Mouse (Mus musculus) midbrain, postnatal 0 days (tissue): Measurements from ENCODE around the gene Tenm4. TPM values are rescaled to one million over a fixed set of nuclear protein-coding genes. Genes with fewer than 3 reads are reported as not detected.

ENCODE experiments used
- ATAC-seq: fragments of 200-750 bp; cut with Nextera tagmentation; 2 replicates; pipeline ENCODE4 v1.8.0; 2017; ENCODE audit warnings: moderate number of reproducible peaks, mild to moderate bottlenecking, moderate TSS enrichment, moderate library complexity; ENCODE audit not compliant: low FRiP score
- DNase-seq: peaks from one replicate; pipeline ENCODE4 v3.0.0-alpha.2; 2015; ENCODE audit warnings: low spot score
- H3K27ac ChIP-seq: fragments of 300-500 bp; sonication (generic); 2 replicates; pipeline ENCODE4 v1.5.1; 2014; ENCODE audit warnings: low read depth, mild to moderate bottlenecking, low read length, mixed read lengths
- H3K27me3 ChIP-seq: fragments of 300-500 bp; sonication (generic); 2 replicates; pipeline ENCODE4 v1.6.1; 2014; ENCODE audit warnings: low read length, control low read depth, mixed read lengths; ENCODE audit not compliant: insufficient read depth
- H3K36me3 ChIP-seq: fragments of 300-500 bp; sonication (generic); 2 replicates; pipeline ENCODE4 v1.6.1; 2014; ENCODE audit warnings: low read length, control low read depth, mixed read lengths; ENCODE audit not compliant: insufficient read depth
- H3K4me1 ChIP-seq: fragments of 300-500 bp; sonication (generic); 2 replicates; pipeline ENCODE4 v1.6.1; 2014; ENCODE audit warnings: mild to moderate bottlenecking, control low read depth, antibody characterized with exemption, low read length, mixed read lengths; ENCODE audit not compliant: insufficient read depth
- H3K4me2 ChIP-seq: fragments of 300-500 bp; sonication (generic); 2 replicates; pipeline ENCODE4 v1.6.1; 2014; ENCODE audit warnings: low read depth, mild to moderate bottlenecking, low read length, mixed read lengths; ENCODE audit not compliant: poor library complexity, severe bottlenecking
- H3K4me3 ChIP-seq: fragments of 300-500 bp; sonication (generic); 2 replicates; pipeline ENCODE4 v1.5.1; 2014; ENCODE audit warnings: low read depth, mild to moderate bottlenecking, low read length, moderate library complexity
- H3K9ac ChIP-seq: fragments of 300-500 bp; sonication (generic); replicated peaks from 2 replicates; pipeline ENCODE4 v1.6.1; 2014; ENCODE audit warnings: mild to moderate bottlenecking, low read length, moderate library complexity, mixed read lengths; ENCODE audit not compliant: poor library complexity, severe bottlenecking
- H3K9me3 ChIP-seq: fragments of 300-500 bp; sonication (generic); 2 replicates; pipeline ENCODE4 v1.6.1; 2016; ENCODE audit warnings: low read length, control low read depth
- CTCF ChIP-seq: IDR thresholded peaks from 2 replicates; pipeline ENCODE4 v1.5.1; 2016; ENCODE audit warnings: antibody characterized with exemption, mild to moderate bottlenecking
- WGBS: fragments of 180-500 bp; shearing (Covaris S2); extraction: QIAGEN DNeasy Blood & Tissue Kit; methylation state at CpG from one replicate; pipeline ENCODE4 v1.1.7; 2014; 5-methylcytosine and 5-hydroxymethylcytosine counted together
- polyA plus RNA-seq: library from polyadenylated mRNA; unstranded; fragments of >200 nt; fragmentation: Nextera tagmentation; extraction: Ambion mirVana; gene quantifications from 2 replicates; pipeline ENCODE4 v1.2.1, GENCODE M21; 2015
- total RNA-seq: library from RNA; depleted of rRNA; stranded (reverse); fragments of >200 nt; gene quantifications from 2 replicates; pipeline ENCODE4 v1.2.3, GENCODE M21; 2014

Tenm4 gene
- total and polyA plus RNA-seq, 2 experiments from 2014 or later: 35.9 to 56.0 TPM

GRCm38 (mm10) chr7:96757067-96757466, 586.0 kb downstream of the Tenm4 start:
- no peak for TF ChIP-seq CTCF
- 92% methylated on average over 8 of the region's 8 CpGs for WGBS
- no peak overlapping the region for H3K4me3 ChIP-seq
- no peak overlapping the region for H3K4me2 ChIP-seq
- no peaks in the 10 kb centered on the region for H3K9me3 ChIP-seq
- H3K4me1 ChIP-seq: peaks cover 4% of the 10 kb centered on the region; the same call in 1 of the 2 replicates
- H3K9ac ChIP-seq: no peak overlapping the region
- DNase-seq (no peak), ATAC-seq (no peak)
- H3K27ac ChIP-seq: no peak overlapping the region
- no peaks in the 10 kb centered on the region for H3K36me3 ChIP-seq
- H3K27me3 ChIP-seq: no peaks in the 10 kb centered on the region

DNA sequence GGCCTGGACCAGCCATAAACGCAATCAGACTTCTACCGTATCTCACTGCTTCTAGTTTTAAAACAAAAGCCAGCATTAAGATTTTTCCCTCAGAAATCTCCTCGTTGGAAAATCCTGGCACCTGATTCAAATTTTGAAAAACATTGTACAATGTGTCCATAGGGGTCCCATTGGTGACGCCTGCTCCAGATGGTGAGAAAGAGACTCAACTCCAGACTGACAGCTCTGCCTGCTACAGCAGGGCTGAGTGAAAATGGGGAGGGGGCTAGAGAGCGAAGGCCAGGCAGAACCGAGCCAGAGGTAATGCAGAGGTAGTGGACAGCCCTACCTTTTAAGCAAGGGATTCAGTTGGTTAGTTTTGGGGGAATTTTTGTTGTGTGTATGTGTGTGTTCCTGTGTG, 589.2 kb downstream of the Tenm4 start:
- H3K4me1 ChIP-seq: peaks cover 4% of the 10 kb centered on the region; the same call in 1 of the 2 replicates
- no peaks in the 10 kb centered on the region for H3K36me3 ChIP-seq
- H3K4me2 ChIP-seq: no peak overlapping the region
- no peak for ATAC-seq
- no peaks in the 10 kb centered on the region for H3K9me3 ChIP-seq
- no peak for DNase-seq
- 60% methylated on average over 6 of the region's 6 CpGs for WGBS
- no peak for TF ChIP-seq CTCF
- H3K27me3 ChIP-seq: no peaks in the 10 kb centered on the region
- no peak overlapping the region for H3K4me3 ChIP-seq
- no peak overlapping the region for H3K27ac ChIP-seq
- H3K9ac ChIP-seq: no peak overlapping the region

GRCm38 (mm10) chr7:96761151-96761550, 590.1 kb downstream of the Tenm4 start:
- H3K27ac ChIP-seq: no peak overlapping the region
- ATAC-seq: no peak; the same call in 1 of the 2 replicates
- no peaks in the 10 kb centered on the region for H3K9me3 ChIP-seq
- 33% methylated on average over 5 of the region's 5 CpGs for WGBS
- H3K4me3 ChIP-seq: no peak overlapping the region
- no peaks in the 10 kb centered on the region for H3K36me3 ChIP-seq
- peaks cover under 1% of the 10 kb centered on the region; the same call in 1 of the 2 replicates for H3K4me1 ChIP-seq
- H3K27me3 ChIP-seq: no peaks in the 10 kb centered on the region
- TF ChIP-seq CTCF: no peak
- peak; percentile 49 for DNase-seq
- H3K9ac ChIP-seq: no peak overlapping the region
- H3K4me2 ChIP-seq: no peak overlapping the region

- WGBS: 57% methylated on average over 15 of the region's 15 CpGs
- Histone ChIP-seq H3K9me3 (no peaks in the 10 kb centered on the region), H3K4me1 (no peaks in the 10 kb centered on the region), H3K4me2 (no peak overlapping the region), H3K27ac (no peak overlapping the region), H3K36me3 (no peaks in the 10 kb centered on the region), H3K4me3 (no peak overlapping the region), H3K9ac (no peak overlapping the region), H3K27me3 (no peaks in the 10 kb centered on the region)
- no peak for TF ChIP-seq CTCF
- peak; percentile 36 for DNase-seq
- ATAC-seq: no peak
Observed at GRCm38 (mm10) chr7:96765321-96765960, 594.4 kb downstream of the Tenm4 start.

DNA sequence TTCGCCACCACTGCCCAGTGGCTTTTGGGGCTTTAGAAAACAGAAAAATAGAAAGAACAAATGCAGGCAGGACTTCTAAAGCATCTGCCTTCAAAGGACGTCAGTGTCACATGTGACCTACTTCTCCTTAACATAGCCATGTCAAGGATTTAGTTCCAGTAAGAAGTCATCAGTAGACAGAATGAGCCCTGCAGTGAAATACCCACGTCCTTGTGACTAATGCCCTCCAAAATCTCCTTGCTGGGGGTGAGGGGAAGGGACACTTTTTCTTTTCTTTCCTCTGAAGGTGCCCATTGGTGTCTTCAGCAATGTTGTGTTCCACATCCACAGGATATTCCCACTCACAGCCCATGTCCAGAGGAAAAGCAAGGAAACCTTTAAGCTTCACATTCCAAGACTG, 596.0 kb downstream of the Tenm4 start:
- Histone ChIP-seq H3K4me2 (no peak overlapping the region), H3K9ac (no peak overlapping the region), H3K9me3 (no peaks in the 10 kb centered on the region), H3K4me3 (no peak overlapping the region), H3K27me3 (no peaks in the 10 kb centered on the region; the same call in 1 of the 2 replicates), H3K4me1 (no peaks in the 10 kb centered on the region), H3K36me3 (no peaks in the 10 kb centered on the region), H3K27ac (no peak overlapping the region)
- TF ChIP-seq CTCF: no peak
- DNase-seq (no peak), ATAC-seq (no peak)
- WGBS: 61% methylated on average over 3 of the region's 3 CpGs

GRCm38 (mm10) chr7:96768718-96769117, 597.7 kb downstream of the Tenm4 start:
- Histone ChIP-seq H3K4me3 (no peak overlapping the region), H3K4me2 (no peak overlapping the region), H3K27ac (no peak overlapping the region), H3K9ac (no peak overlapping the region), H3K4me1 (no peaks in the 10 kb centered on the region), H3K9me3 (no peaks in the 10 kb centered on the region), H3K27me3 (no peaks in the 10 kb centered on the region; the same call in 1 of the 2 replicates), H3K36me3 (no peaks in the 10 kb centered on the region; the same call in 1 of the 2 replicates)
- DNase-seq (no peak), ATAC-seq (no peak)
- WGBS: 94% methylated on average over 6 of the region's 6 CpGs
- TF ChIP-seq CTCF: no peak
